Mouse (Mus musculus) hindbrain, embryonic 10.5 days (tissue): ENCODE results near the gene Rrm1. TPM values are rescaled to one million over a fixed set of nuclear protein-coding genes. Genes with fewer than 3 reads are reported as not detected.

Experiments
- DNase-seq: peaks from one replicate; pipeline ENCODE4 v3.0.0-alpha.2; 2017; ENCODE audit warnings: low spot score
- H3K27ac ChIP-seq: fragments of 300-500 bp; sonication (generic); 2 replicates; pipeline ENCODE4 v1.5.1; 2016; ENCODE audit warnings: mild to moderate bottlenecking, moderate library complexity
- H3K27me3 ChIP-seq: fragments of 300-500 bp; sonication (generic); 2 replicates; pipeline ENCODE4 v1.6.1; 2016; ENCODE audit warnings: mild to moderate bottlenecking; ENCODE audit not compliant: poor library complexity, insufficient read depth, severe bottlenecking
- H3K36me3 ChIP-seq: fragments of 300-500 bp; sonication (generic); 2 replicates; pipeline ENCODE4 v1.6.1; 2016; ENCODE audit warnings: mild to moderate bottlenecking, moderate library complexity
- H3K4me1 ChIP-seq: fragments of 300-500 bp; sonication (generic); replicated peaks from 2 replicates; pipeline ENCODE4 v1.6.1; 2016; ENCODE audit warnings: mild to moderate bottlenecking
- H3K4me3 ChIP-seq: fragments of 300-500 bp; sonication (generic); 2 replicates; pipeline ENCODE4 v1.5.1; 2016; ENCODE audit warnings: mild to moderate bottlenecking, moderate library complexity
- H3K9me3 ChIP-seq: fragments of 300-500 bp; sonication (generic); 2 replicates; pipeline ENCODE4 v1.6.1; 2016; ENCODE audit warnings: mild to moderate bottlenecking, moderate library complexity
- WGBS: fragments of 180-500 bp; shearing (Covaris S2); methylation state at CpG from one replicate; pipeline ENCODE4 v1.1.7; 2016; 5-methylcytosine and 5-hydroxymethylcytosine counted together
- polyA plus RNA-seq: library from polyadenylated mRNA; unstranded; fragments of >200 nt; fragmentation: Nextera tagmentation; extraction: Ambion mirVana; gene quantifications from 2 replicates; pipeline ENCODE4 v1.2.1, GENCODE M21; 2016

Rrm1 gene
- polyA plus RNA-seq, 1 experiment from 2014 or later, result 213 TPM

DNA sequence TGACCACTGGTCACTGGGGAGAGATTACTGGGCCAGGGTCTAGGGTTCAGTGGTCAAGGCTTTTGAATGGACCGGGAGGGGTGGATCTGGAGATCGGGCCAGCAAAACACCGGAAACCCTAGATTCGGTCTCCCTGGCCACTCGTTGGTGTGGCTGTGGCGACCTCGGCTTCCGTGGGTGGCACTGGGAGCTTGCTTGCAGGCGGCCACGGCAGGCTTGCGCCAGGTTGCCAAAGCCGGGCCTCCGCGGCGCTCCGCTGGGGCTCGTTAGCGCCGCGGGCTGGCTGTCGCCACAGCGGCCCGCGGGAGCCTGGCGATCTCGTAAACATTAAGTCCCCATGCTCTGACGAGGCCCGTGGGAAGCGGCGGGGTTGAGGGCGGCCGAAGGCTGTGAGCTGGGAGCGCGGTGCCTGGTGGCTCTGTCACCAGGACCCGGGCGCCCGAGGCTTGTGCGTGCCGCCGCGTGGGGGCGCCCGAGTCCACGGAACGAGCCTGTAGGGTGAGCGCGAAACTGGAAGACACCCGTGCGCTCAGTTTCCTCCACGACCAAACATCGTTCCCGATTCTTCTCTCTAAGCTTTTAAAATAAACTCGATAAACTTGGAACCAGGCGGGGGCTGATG, 71.4 kb downstream of the Rrm1 start:
- Histone ChIP-seq H3K27ac (peak overlapping the region; percentile 80), H3K9me3 (no peaks in the 10 kb centered on the region), H3K4me1 (peaks cover 8% of the 10 kb centered on the region; the same call in 1 of the 2 replicates), H3K27me3 (peaks cover 49% of the 10 kb centered on the region), H3K4me3 (peak overlapping the region; percentile 65), H3K36me3 (no peaks in the 10 kb centered on the region)
- peak; percentile 89 for DNase-seq
- WGBS, result under 1% methylated on average over 54 of the region's 54 CpGs

DNA sequence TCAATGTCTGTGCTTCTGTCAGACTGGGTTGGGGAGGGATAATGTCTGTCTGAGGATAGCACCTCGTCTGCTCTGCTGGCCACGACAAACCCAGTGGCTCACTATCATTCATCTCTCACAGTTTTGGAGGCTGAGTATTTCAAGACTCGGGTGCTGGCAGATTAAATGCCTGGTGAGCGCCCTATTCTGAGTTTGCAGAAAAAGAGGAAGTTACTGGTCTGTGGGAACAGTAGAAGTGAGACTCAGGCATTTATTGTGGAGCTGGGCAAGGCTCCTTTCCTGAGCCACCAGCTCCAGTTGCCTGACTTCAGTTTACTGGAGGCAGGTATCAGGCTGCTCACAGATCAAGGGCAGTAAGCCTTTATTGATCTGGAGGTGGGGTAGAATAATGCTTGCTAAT, 72.6 kb downstream of the Rrm1 start:
- H3K9me3 ChIP-seq, result no peaks in the 10 kb centered on the region
- H3K4me3 ChIP-seq, result no peak overlapping the region
- H3K27me3 ChIP-seq, result peaks cover 45% of the 10 kb centered on the region
- no peak for DNase-seq
- no peak overlapping the region for H3K27ac ChIP-seq
- WGBS, result 72% methylated on average over 4 of the region's 4 CpGs
- H3K36me3 ChIP-seq, result no peaks in the 10 kb centered on the region
- H3K4me1 ChIP-seq, result peaks cover 8% of the 10 kb centered on the region; the same call in 1 of the 2 replicates

DNA sequence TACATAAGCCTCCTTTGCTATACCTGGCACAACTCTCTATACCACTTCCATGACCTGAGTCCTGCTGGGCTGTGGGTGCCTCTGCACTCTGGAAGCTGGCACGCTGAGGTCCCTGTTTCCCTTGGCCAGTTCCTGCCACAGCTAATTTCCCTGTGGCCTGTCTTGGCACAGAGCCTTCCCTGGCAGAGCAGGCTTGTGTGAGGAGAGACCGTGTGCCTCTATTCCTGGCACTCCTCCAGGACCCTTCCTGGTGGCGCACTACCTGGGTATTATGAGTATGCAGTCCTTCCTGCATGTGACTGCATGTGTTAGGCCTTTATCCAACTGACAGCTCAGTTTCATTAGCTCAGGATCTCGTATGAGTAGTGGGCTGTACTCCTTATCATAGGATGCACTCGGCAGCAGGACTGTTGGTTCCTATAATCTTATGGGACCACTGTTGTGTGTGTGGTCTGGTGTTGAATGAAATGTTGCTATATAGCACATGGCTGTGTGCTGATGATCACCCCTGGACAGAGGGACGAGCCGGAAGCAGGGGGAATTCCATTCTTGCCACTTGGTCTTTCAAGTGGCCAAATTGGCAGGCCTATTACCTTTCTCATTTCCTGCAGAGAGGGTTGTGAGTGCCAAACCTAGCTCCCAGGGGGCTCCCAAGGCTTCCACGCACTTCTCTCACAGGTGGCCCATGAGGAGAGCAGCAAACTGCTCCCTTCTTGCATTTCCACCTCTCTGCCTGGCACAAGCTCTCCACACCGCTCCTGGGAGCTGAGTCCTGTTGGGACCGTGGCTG, 75.0 kb downstream of the Rrm1 start:
- no peak for DNase-seq
- WGBS, result 80% methylated on average over 10 of the region's 10 CpGs

GRCm38 (mm10) chr7:102517051-102517335, 75.5 kb downstream of the Rrm1 start:
- peaks cover 34% of the 10 kb centered on the region for H3K27me3 ChIP-seq
- no peaks in the 10 kb centered on the region for H3K9me3 ChIP-seq
- DNase-seq, result no peak
- H3K4me3 ChIP-seq, result no peak overlapping the region
- WGBS, result 85% methylated on average over 2 of the region's 2 CpGs
- H3K4me1 ChIP-seq, result peaks cover 8% of the 10 kb centered on the region; the same call in 1 of the 2 replicates
- no peaks in the 10 kb centered on the region for H3K36me3 ChIP-seq
- H3K27ac ChIP-seq, result no peak overlapping the region

More for the DNA sequence above, 75.0 kb downstream of the Rrm1 start:
- Histone ChIP-seq H3K9me3 (no peaks in the 10 kb centered on the region), H3K27ac (no peak overlapping the region), H3K4me1 (peaks cover 8% of the 10 kb centered on the region; the same call in 1 of the 2 replicates), H3K36me3 (no peaks in the 10 kb centered on the region), H3K4me3 (no peak overlapping the region), H3K27me3 (peaks cover 39% of the 10 kb centered on the region)

Other genes starting within 250 kb of the Rrm1 start
- gene Nup98, start 231.5 kb upstream of the Rrm1 start, polyA plus RNA-seq, result 36.9 and 42.6 TPM in 2 replicates
- gene Pgap2, start 231.5 kb upstream of the Rrm1 start, polyA plus RNA-seq, result 44.2 and 51.6 TPM in 2 replicates
- 34.3 and 41.3 TPM in 2 replicates for gene Rhog, start 185.6 kb upstream of the Rrm1 start, polyA plus RNA-seq
- 8.9 and 13.5 TPM in 2 replicates for gene Stim1, start 173.9 kb upstream of the Rrm1 start, polyA plus RNA-seq
- gene Olfr543, start 40.0 kb downstream of the Rrm1 start, polyA plus RNA-seq, result 0.40 and 0.67 TPM in 2 replicates
- gene Olfr544, start 46.6 kb downstream of the Rrm1 start, polyA plus RNA-seq, result 0.06 and 0.10 TPM in 2 replicates
- gene Olfr545, start 57.9 kb downstream of the Rrm1 start, polyA plus RNA-seq, result 0.11 and 0.29 TPM in 2 replicates
- gene Olfr547, start 93.1 kb downstream of the Rrm1 start, polyA plus RNA-seq, result not detected in 2 replicates
- gene Olfr548-ps1, start 99.2 kb downstream of the Rrm1 start, polyA plus RNA-seq, result not detected in 2 replicates
- not detected in 2 replicates for gene Olfr549, start 108.2 kb downstream of the Rrm1 start, polyA plus RNA-seq
- 0.37 and 0.42 TPM in 2 replicates for gene Trim21, start 123.8 kb downstream of the Rrm1 start, polyA plus RNA-seq
- gene Olfr550, start 129.7 kb downstream of the Rrm1 start, polyA plus RNA-seq, result not detected in 2 replicates
- gene Olfr551, start 150.2 kb downstream of the Rrm1 start, polyA plus RNA-seq, result not detected in 2 replicates
- gene Olfr552, start 156.1 kb downstream of the Rrm1 start, polyA plus RNA-seq, result not detected in 2 replicates
- gene Olfr553, start 176.5 kb downstream of the Rrm1 start, polyA plus RNA-seq, result not detected in 2 replicates
- not detected in 2 replicates for gene Olfr554, start 196.7 kb downstream of the Rrm1 start, polyA plus RNA-seq
- gene Olfr555, start 217.1 kb downstream of the Rrm1 start, polyA plus RNA-seq, result not detected in 2 replicates
- not detected in 2 replicates for gene Olfr556, start 223.2 kb downstream of the Rrm1 start, polyA plus RNA-seq
- 9.6 and 9.9 TPM in 2 replicates for gene Trim68, start 245.6 kb downstream of the Rrm1 start, polyA plus RNA-seq